Mouse (Mus musculus) CH12.LX (cell line): ENCODE measurements around the gene Alk. TPM values are rescaled to one million over a fixed set of nuclear protein-coding genes. Genes with fewer than 3 reads are reported as not detected.

Source experiments
- DNase-seq: peaks from one replicate; pipeline ENCODE4 v3.0.0-alpha.2; 2013; ENCODE audit errors: extremely low read depth
- H3K27ac ChIP-seq: 2 replicates; pipeline ENCODE4 v1.5.1; 2012; ENCODE audit warnings: low read depth, mild to moderate bottlenecking, control low read depth, moderate library complexity; ENCODE audit not compliant: insufficient read depth
- H3K27me3 ChIP-seq: replicated peaks from 2 replicates; pipeline ENCODE3; 2012; ENCODE audit warnings: inconsistent platforms
- H3K36me3 ChIP-seq, 2 experiments: replicated peaks in 1 of 2; 2 replicates each; pipeline versions ENCODE3 to v1.6.1; 2012; ENCODE audit warnings: inconsistent platforms in 1 of 2, low read length in 1 of 2, mild to moderate bottlenecking in 1 of 2, mixed read lengths in 1 of 2, moderate library complexity in 1 of 2; ENCODE audit not compliant: control insufficient read depth in 1 of 2, insufficient read depth in 1 of 2
- H3K4me1 ChIP-seq, 2 experiments: 2 replicates each; pipeline ENCODE4 v1.6.1; 2012; ENCODE audit warnings: inconsistent platforms in 1 of 2, moderate library complexity in 1 of 2; ENCODE audit not compliant: insufficient read depth in 2 of 2, control insufficient read depth in 1 of 2
- H3K4me2 ChIP-seq: 2 replicates; pipeline ENCODE4 v1.6.1; 2012; ENCODE audit warnings: low read depth, mild to moderate bottlenecking, control low read depth; ENCODE audit not compliant: poor library complexity, insufficient read depth, severe bottlenecking
- H3K4me3 ChIP-seq, 3 experiments: fragments of 150-350 bp in 1 of 3; sonication (generic) in 1 of 3; replicated peaks in 1 of 3; 2 replicates each; pipeline versions ENCODE3 to v1.5.1; 2011 to 2012; ENCODE audit warnings: low read depth in 2 of 3, low read length in 2 of 3, mild to moderate bottlenecking in 2 of 3, moderate library complexity in 2 of 3, control low read depth in 1 of 3, improper control_type of control experiment in 1 of 3, inconsistent platforms in 1 of 3, mixed read lengths in 1 of 3; ENCODE audit not compliant: poor library complexity in 1 of 3
- H3K79me2 ChIP-seq: replicated peaks from 2 replicates; pipeline ENCODE4 v1.6.1; 2012; ENCODE audit warnings: mild to moderate bottlenecking, moderate library complexity; ENCODE audit not compliant: control insufficient read depth, poor library complexity, insufficient read depth, severe bottlenecking; ENCODE audit errors: extremely low read depth
- H3K9ac ChIP-seq: 2 replicates; pipeline ENCODE4 v1.6.1; 2012; ENCODE audit warnings: low read depth, mild to moderate bottlenecking, control low read depth, moderate library complexity; ENCODE audit not compliant: insufficient read depth
- H3K9me3 ChIP-seq: replicated peaks from 2 replicates; pipeline ENCODE3; 2012; ENCODE audit warnings: low read length, inconsistent platforms, mixed read lengths
- BHLHE40 ChIP-seq: IDR thresholded peaks from 2 replicates; pipeline ENCODE4 v1.6.1; 2011; ENCODE audit warnings: mild to moderate bottlenecking, low read depth, low read length, improper control_type of control experiment
- CHD1 ChIP-seq: IDR thresholded peaks from 2 replicates; pipeline ENCODE4 v1.6.1; 2012; ENCODE audit warnings: low read depth, low read length, improper control_type of control experiment, inconsistent platforms
- CHD2 ChIP-seq: IDR thresholded peaks from 2 replicates; pipeline ENCODE4 v1.6.1; 2011; ENCODE audit warnings: low read length, improper control_type of control experiment
- CTCF ChIP-seq, 2 experiments: IDR thresholded peaks in 1 of 2; conservative IDR thresholded peaks in 1 of 2; 2 replicates each; pipeline ENCODE4 v1.5.1; 2011 to 2012; ENCODE audit warnings: low read depth in 2 of 2, low read length in 2 of 2, improper control_type of control experiment in 1 of 2, inconsistent platforms in 1 of 2, mild to moderate bottlenecking in 1 of 2, moderate library complexity in 1 of 2
- ELF1 ChIP-seq: IDR thresholded peaks from 2 replicates; pipeline ENCODE4 v1.6.1; 2014; ENCODE audit warnings: low read depth, mild to moderate bottlenecking, inconsistent platforms, low read length, improper control_type of control experiment
- EP300 ChIP-seq: IDR thresholded peaks from 2 replicates; pipeline ENCODE4 v1.6.1; 2011; ENCODE audit warnings: low read length, improper control_type of control experiment
- ETS1 ChIP-seq: conservative IDR thresholded peaks from 2 replicates; pipeline ENCODE4 v1.6.1; 2012; ENCODE audit warnings: low read depth, mild to moderate bottlenecking, inconsistent platforms, low read length, improper control_type of control experiment, moderate library complexity
- GABPA ChIP-seq: IDR thresholded peaks from 2 replicates; pipeline ENCODE4 v1.6.1; 2012; ENCODE audit warnings: low read depth, low read length, improper control_type of control experiment, inconsistent platforms; ENCODE audit not compliant: insufficient replicate concordance
- HCFC1 ChIP-seq: IDR thresholded peaks from 2 replicates; pipeline ENCODE4 v1.6.1; 2012; ENCODE audit warnings: low read depth, mild to moderate bottlenecking, inconsistent platforms, low read length, improper control_type of control experiment
- IRF4 ChIP-seq: IDR thresholded peaks from 2 replicates; pipeline ENCODE4 v1.6.1; 2014; ENCODE audit warnings: low read depth, mild to moderate bottlenecking, inconsistent platforms, low read length, improper control_type of control experiment
- JUN ChIP-seq: IDR thresholded peaks from 2 replicates; pipeline ENCODE4 v1.6.1; 2011; ENCODE audit warnings: low read depth, mild to moderate bottlenecking, low read length, improper control_type of control experiment, moderate library complexity; ENCODE audit not compliant: insufficient read depth
- MAX ChIP-seq: IDR thresholded peaks from 2 replicates; pipeline ENCODE4 v1.6.1; 2011; ENCODE audit warnings: low read length, improper control_type of control experiment
- MAZ ChIP-seq: IDR thresholded peaks from 2 replicates; pipeline ENCODE4 v1.6.1; 2012; ENCODE audit warnings: low read depth, mild to moderate bottlenecking, inconsistent platforms, low read length, improper control_type of control experiment, moderate library complexity
- MXI1 ChIP-seq: IDR thresholded peaks from 2 replicates; pipeline ENCODE4 v1.6.1; 2011; ENCODE audit warnings: mild to moderate bottlenecking, low read depth, low read length, improper control_type of control experiment
- NRF1 ChIP-seq: IDR thresholded peaks from 2 replicates; pipeline ENCODE4 v1.6.1; 2014; ENCODE audit warnings: low read depth, mild to moderate bottlenecking, inconsistent platforms, low read length, improper control_type of control experiment, moderate library complexity
- POLR2A ChIP-seq: IDR thresholded peaks from 2 replicates; pipeline ENCODE4 v1.6.1; 2011; ENCODE audit warnings: low read depth, mild to moderate bottlenecking, improper control_type of control experiment, low read length
- POLR2AphosphoS2 ChIP-seq: IDR thresholded peaks from 2 replicates; pipeline ENCODE4 v1.6.1; 2011; ENCODE audit warnings: low read depth, low read length, improper control_type of control experiment
- SMC3 ChIP-seq: IDR thresholded peaks from 2 replicates; pipeline ENCODE4 v1.6.1; 2011; ENCODE audit warnings: low read depth, low read length, improper control_type of control experiment
- TBP ChIP-seq: conservative IDR thresholded peaks from 2 replicates; pipeline ENCODE4 v1.6.1; 2011; ENCODE audit warnings: low read depth, low read length, improper control_type of control experiment
- USF2 ChIP-seq: conservative IDR thresholded peaks from 2 replicates; pipeline ENCODE4 v1.6.1; 2011; ENCODE audit warnings: low read depth, low read length, improper control_type of control experiment
- ZC3H11A ChIP-seq: IDR thresholded peaks from 2 replicates; pipeline ENCODE4 v1.6.1; 2012; ENCODE audit warnings: low read depth, mild to moderate bottlenecking, inconsistent platforms, low read length, improper control_type of control experiment
- ZKSCAN1 ChIP-seq: IDR thresholded peaks from 2 replicates; pipeline ENCODE4 v1.6.1; 2012; ENCODE audit warnings: low read depth, inconsistent platforms, low read length, improper control_type of control experiment, borderline replicate concordance
- ZNF384 ChIP-seq: IDR thresholded peaks from 2 replicates; pipeline ENCODE4 v1.6.1; 2012; ENCODE audit warnings: low read depth, low read length, improper control_type of control experiment, inconsistent platforms
- dilution Hi-C: fragments of 300-500 bp; cut with MboI; formaldehyde crosslinking; loops from 2 replicates; pipeline ENCODE4 v1.14.3; 2020; ENCODE audit warnings: low sequenced_read_pairs; ENCODE audit not compliant: extremely low pct_unique_long_range_greater_than_20kb, extremely low pct_ligation_motif_present
- in situ Hi-C: fragments of 300-500 bp; cut with MboI; formaldehyde crosslinking; loops from 3 replicates; pipeline ENCODE4 v1.14.3; 2019; ENCODE audit warnings: low sequenced_read_pairs, low pct_ligation_motif_present, low pct_unique_long_range_greater_than_20kb, mixed read lengths
- polyA plus RNA-seq: library from polyadenylated mRNA; unstranded; fragments of >175 nt; gene quantifications from 2 replicates; pipeline ENCODE4 v1.2.1, GENCODE M21; 2012; ENCODE audit warnings: low read depth; ENCODE audit not compliant: insufficient read length
- total RNA-seq, 2 experiments: library from RNA; depleted of rRNA; stranded (reverse); fragments of 300-350 nt in 1 of 2; fragments of >200 nt in 1 of 2; gene quantifications; 2 replicates each; pipeline ENCODE4 v1.2.3; 2012 to 2014

The Alk gene
- total and polyA plus RNA-seq, 3 experiments = 0.38 to 0.63 (median 0.44) TPM

DNA sequence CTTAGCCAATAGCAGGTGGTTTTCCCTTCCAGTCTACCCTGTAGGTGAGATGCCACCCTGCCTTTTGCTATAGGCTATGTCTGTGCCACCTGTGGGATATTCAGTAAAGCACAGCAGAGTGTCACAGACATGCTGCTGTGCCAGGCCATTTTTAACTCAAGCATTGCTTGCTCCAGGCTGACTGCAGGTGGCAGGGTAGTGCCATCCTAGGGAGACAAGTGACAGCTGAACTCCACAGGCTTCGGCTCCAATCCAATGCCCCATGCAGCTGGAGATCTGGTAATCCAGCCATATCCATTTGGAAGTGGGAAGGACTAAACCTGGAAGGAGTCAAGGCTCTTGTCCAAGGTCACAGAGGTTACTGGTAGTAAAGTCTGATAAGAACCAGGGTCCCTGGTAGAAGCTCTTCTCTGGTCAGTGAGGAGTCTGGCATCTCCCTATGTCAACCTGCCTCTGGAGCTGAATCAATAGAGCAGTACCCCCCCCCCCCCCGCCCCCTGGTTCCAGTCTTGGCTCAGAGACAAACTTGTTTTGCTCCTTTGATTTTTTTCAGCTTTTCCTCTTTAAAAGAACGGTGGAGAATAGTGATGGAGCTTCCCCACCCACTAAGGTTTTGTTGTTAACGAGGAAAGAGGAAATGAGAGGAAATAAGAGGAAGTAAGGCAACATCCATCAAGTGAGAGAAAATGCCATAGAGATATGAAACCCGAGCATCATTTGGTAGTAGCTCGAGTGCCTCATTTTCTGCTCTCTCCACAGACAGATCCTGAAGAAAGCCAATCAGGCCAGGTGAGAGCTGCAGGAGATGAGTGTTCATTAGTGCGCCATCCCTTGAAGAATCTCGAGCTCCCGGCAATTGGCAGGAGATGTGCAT lies 638.5 kb downstream of the Alk start (continued):
- TF ChIP-seq GABPA (no peak), USF2 (no peak), CTCF (conservative IDR thresholded peaks at IDR 0.05 in 1 of 2, IDR thresholded peaks at IDR 0.05 in 1 of 2; ENCODE audit: low read depth in 2 of 2, low read length in 2 of 2) (peak; percentile 15 to 77; a peak in 3 of 4 replicates), ZKSCAN1 (no peak), JUN (no peak), MAZ (no peak), CHD2 (no peak), CHD1 (no peak), TBP (no peak), NRF1 (no peak), MXI1 (no peak), EP300 (peak; percentile 87), HCFC1 (no peak), POLR2A (no peak), ZC3H11A (peak; percentile 29; the same call in 1 of the 2 replicates), MAX (no peak), POLR2AphosphoS2 (no peak)

DNA sequence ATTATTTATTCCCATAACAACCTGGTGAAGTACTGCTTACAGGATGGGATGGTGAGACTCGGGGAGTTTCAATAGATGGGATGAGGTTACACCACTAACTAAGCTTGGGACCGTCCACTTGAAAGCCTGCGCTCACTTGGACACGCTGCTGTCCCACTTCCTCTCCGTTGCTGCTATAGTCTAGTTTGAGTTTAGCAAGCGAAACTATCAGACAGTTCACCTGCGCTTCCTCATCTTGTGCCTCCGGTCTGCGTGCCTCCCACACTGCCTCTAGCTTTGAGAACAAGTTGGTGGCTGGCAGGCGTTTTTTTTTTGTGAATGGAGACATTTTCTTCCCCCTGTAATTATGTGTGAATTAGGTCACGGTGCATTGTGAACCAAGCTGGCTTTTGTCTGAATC lies 639.8 kb downstream of the Alk start:
- dilution Hi-C loops = no loop called here
- Histone ChIP-seq H3K4me1 (peaks cover 5 to 48% of the 10 kb centered on the region in 2 experiments; a peak in 3 of 4 replicates), H3K36me3 (no peaks in the 10 kb centered on the region), H3K4me2 (peak overlapping the region; percentile 51), H3K27me3 (no peaks in the 10 kb centered on the region), H3K79me2 (no peaks in the 10 kb centered on the region), H3K27ac (no peak overlapping the region), H3K9ac (no peak overlapping the region), H3K4me3 (no peak overlapping the region), H3K9me3 (no peaks in the 10 kb centered on the region)
- in situ Hi-C loops = loop anchor here (25.0 kb wide), 1 partner anchor 273 kb away; no protein-coding TSS in a partner anchor
- DNase-seq = peak; percentile 55
- peak; percentile 73 for TF ChIP-seq BHLHE40
- TF ChIP-seq NRF1 = no peak
- no peak for TF ChIP-seq MXI1
- TF ChIP-seq EP300 = peak; percentile 50
- TF ChIP-seq CHD2 = no peak
- no peak for TF ChIP-seq SMC3
- TF ChIP-seq IRF4 = peak; percentile 73
- TF ChIP-seq ZNF384 = peak; percentile 39; the same call in 1 of the 2 replicates
- 0 out of 2 replicates have a peak, but pooled peaks have one; percentile 37 for TF ChIP-seq ELF1
- no peak for TF ChIP-seq JUN
- TF ChIP-seq ETS1 = no peak
- no peak for TF ChIP-seq POLR2A
- TF ChIP-seq TBP = no peak
